Mouse (Mus musculus): Measurements from ENCODE around the gene Osbpl10.

GRCm38 (mm10) chr9:114999010-114999770, 20.8 kb downstream of the Osbpl10 start:
- TF ChIP-seq CTCF (IDR thresholded peaks at IDR 0.05; ENCODE audit: extremely low read depth, insufficient read length, insufficient replicate concordance, low read depth, low read length): no peak
- no peak for TF ChIP-seq POLR2A (IDR thresholded peaks at IDR 0.05; ENCODE audit: low read depth, low read length)

Measured in small intestine, adult 2 months (tissue).